Mouse (Mus musculus) heart, adult 2 months (tissue): ENCODE results near the gene Shisa8. TPM values are rescaled to one million over a fixed set of nuclear protein-coding genes. Genes with fewer than 3 reads are reported as not detected.

ENCODE experiments used
- DNase-seq, 2 experiments: peaks; one replicate each; pipeline ENCODE4 v3.0.0; 2021
- H3K27ac ChIP-seq: fragments of 200-600 bp; 2 replicates; pipeline ENCODE4 v1.8.1; 2022
- H3K27me3 ChIP-seq: fragments of 200-500 bp; 2 replicates; pipeline ENCODE4 v1.6.1; 2012; ENCODE audit warnings: mild to moderate bottlenecking, low read length, inconsistent platforms, mixed read lengths; ENCODE audit not compliant: control insufficient read depth, insufficient read depth
- H3K36me3 ChIP-seq: fragments of 200-500 bp; 2 replicates; pipeline ENCODE4 v1.6.1; 2012; ENCODE audit warnings: low read length, inconsistent platforms; ENCODE audit not compliant: control insufficient read depth, insufficient read depth
- H3K4me1 ChIP-seq: fragments of 200-500 bp; 2 replicates; pipeline ENCODE4 v1.6.1; 2011; ENCODE audit warnings: low read length; ENCODE audit not compliant: control insufficient read depth, insufficient read depth
- H3K4me3 ChIP-seq: fragments of 200-600 bp; 2 replicates; pipeline ENCODE4 v1.8.1; 2022
- H3K79me2 ChIP-seq: fragments of 200-500 bp; replicated peaks from 2 replicates; pipeline ENCODE4 v1.6.1; 2012; ENCODE audit warnings: mild to moderate bottlenecking, inconsistent platforms, low read length, moderate library complexity, mixed read lengths; ENCODE audit not compliant: control insufficient read depth, insufficient read depth
- H3K9ac ChIP-seq: fragments of 200-500 bp; 2 replicates; pipeline ENCODE4 v1.6.1; 2012; ENCODE audit warnings: low read depth, mild to moderate bottlenecking, control low read depth, inconsistent platforms, low read length, mixed read lengths
- CTCF ChIP-seq: fragments of 200-600 bp; IDR thresholded peaks from 2 replicates; pipeline ENCODE4 v1.8.1; 2022; ENCODE audit warnings: antibody characterized with exemption, mild to moderate bottlenecking, moderate library complexity
- EP300 ChIP-seq: fragments of 200-500 bp; IDR thresholded peaks from 2 replicates; pipeline ENCODE4 v1.6.1; 2011; ENCODE audit warnings: low read depth, low read length, control low read depth; ENCODE audit not compliant: insufficient read depth
- POLR2A ChIP-seq: fragments of 200-500 bp; IDR thresholded peaks from 2 replicates; pipeline ENCODE4 v1.6.1; 2011; ENCODE audit warnings: mild to moderate bottlenecking, low read depth, low read length, control low read depth; ENCODE audit not compliant: insufficient read depth
- WGBS: fragments of 180-500 bp; shearing (Covaris S2); methylation state at CpG from one replicate; pipeline ENCODE4 v1.1.7; 2018; 5-methylcytosine and 5-hydroxymethylcytosine counted together
- intact Hi-C: fragments of 180-260 bp; cut with DNase I; formaldehyde crosslinking; loops from one replicate; pipeline ENCODE4 v1.15.1; 2025
- polyA plus RNA-seq: library from polyadenylated mRNA; depleted of rRNA; stranded (reverse); fragments of >200 nt; gene quantifications from 2 replicates; pipeline ENCODE4 v1.2.3, GENCODE M21; 2012
- total RNA-seq, 2 experiments: library from RNA; stranded (reverse); gene quantifications; 2 replicates each; pipeline ENCODE4 v1.2.3; 2021

Gene Shisa8
- total and polyA plus RNA-seq, 3 experiments: 0.13 to 0.23 (median 0.21) TPM

DNA sequence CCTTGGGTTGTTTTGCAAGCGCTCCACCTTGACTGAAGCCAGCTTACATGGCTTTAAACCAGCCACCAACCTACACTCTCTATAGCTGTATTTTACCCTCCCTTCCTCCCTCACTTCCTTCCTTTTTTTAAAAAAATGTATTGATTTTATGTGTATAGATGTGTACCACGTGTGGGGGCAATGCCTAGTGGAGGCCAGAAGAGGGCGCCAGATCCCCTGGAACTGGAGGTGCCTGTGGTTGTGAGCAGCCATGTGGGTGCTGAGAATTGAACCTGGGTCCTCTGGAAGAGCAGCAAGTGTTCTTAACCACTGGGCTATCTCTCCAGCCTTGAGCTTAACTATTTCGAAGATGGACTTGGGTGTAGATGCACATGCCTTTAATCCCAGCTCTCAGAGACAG is 30.3 kb downstream of the Shisa8 start:
- peaks cover 1% of the 10 kb centered on the region; the same call in 1 of the 2 replicates for H3K4me1 ChIP-seq
- H3K27ac ChIP-seq: no peak overlapping the region

DNA sequence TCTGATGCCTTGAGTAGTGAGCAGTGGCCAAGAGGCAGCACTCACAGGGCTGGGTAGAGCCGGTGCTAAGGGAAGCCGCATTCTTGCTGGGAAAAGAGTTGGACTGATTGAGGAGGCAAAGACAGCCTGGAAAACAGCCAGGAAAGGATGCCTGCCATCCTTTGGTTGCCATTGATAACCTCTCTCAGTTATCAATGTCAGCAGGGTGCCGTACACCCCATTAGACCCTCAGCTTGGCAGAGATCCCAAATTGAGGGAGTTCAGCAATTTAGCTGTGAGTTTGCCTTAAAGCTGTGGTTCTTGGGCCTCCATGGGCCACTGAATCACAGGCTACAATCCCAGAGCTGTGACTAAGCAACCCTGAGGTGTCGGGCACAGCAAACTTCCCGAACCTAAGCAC is 31.5 kb downstream of the Shisa8 start:
- H3K4me3 ChIP-seq: no peak overlapping the region
- H3K27me3 ChIP-seq: no peaks in the 10 kb centered on the region
- DNase-seq: no peak
- no peak for TF ChIP-seq CTCF
- TF ChIP-seq POLR2A: no peak
- no peak for TF ChIP-seq EP300
- 82% methylated on average over 5 of the region's 5 CpGs for WGBS
- H3K4me1 ChIP-seq: no peaks in the 10 kb centered on the region
- H3K27ac ChIP-seq: no peak overlapping the region
- no peak overlapping the region for H3K9ac ChIP-seq
- H3K36me3 ChIP-seq: no peaks in the 10 kb centered on the region
- intact Hi-C loops: no loop called here
- no peaks in the 10 kb centered on the region for H3K79me2 ChIP-seq

More for the DNA sequence above, 30.3 kb downstream of the Shisa8 start:
- no peaks in the 10 kb centered on the region for H3K36me3 ChIP-seq
- no peak overlapping the region for H3K4me3 ChIP-seq
- H3K27me3 ChIP-seq: no peaks in the 10 kb centered on the region
- intact Hi-C loops: no loop called here
- no peak overlapping the region for H3K9ac ChIP-seq
- 94% methylated on average over 4 of the region's 4 CpGs for WGBS
- no peak for DNase-seq
- H3K79me2 ChIP-seq: no peaks in the 10 kb centered on the region
- TF ChIP-seq POLR2A: no peak
- TF ChIP-seq CTCF: peak; percentile 30

DNA sequence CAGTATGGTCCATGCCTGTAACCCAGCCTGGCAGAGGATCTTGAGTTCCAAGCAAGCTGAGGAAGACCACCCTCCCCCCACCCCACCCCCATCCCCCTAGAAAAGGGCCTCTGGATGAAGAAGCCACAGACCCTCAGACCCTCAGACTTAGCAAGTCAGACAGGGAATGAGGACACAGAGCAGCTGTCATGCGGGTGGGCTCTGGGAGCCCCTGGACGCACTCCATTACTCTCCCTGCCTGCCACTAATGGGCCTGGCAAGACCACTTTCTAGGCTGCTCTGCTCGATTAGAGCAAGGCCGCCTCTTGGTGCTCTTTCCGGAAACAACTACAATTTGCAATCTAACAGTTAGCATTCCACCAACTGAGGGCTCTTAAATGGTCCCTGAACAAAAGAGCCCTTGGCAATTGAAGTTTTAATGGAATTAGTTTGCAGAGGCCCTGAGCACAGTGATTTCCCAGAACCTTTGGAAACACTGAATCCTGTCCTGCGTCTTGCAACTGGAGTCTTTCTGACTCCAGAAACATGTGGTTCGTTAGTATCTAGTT is 34.8 kb downstream of the Shisa8 start:
- no peaks in the 10 kb centered on the region for H3K79me2 ChIP-seq
- no peaks in the 10 kb centered on the region for H3K4me1 ChIP-seq
- 95% methylated on average over 7 of the region's 7 CpGs for WGBS
- intact Hi-C loops: no loop called here
- DNase-seq: no peak
- no peak overlapping the region for H3K4me3 ChIP-seq
- TF ChIP-seq EP300 (no peak), POLR2A (no peak), CTCF (no peak)
- no peaks in the 10 kb centered on the region for H3K36me3 ChIP-seq
- H3K27me3 ChIP-seq: no peaks in the 10 kb centered on the region
- no peak overlapping the region for H3K9ac ChIP-seq
- H3K27ac ChIP-seq: no peak overlapping the region

DNA sequence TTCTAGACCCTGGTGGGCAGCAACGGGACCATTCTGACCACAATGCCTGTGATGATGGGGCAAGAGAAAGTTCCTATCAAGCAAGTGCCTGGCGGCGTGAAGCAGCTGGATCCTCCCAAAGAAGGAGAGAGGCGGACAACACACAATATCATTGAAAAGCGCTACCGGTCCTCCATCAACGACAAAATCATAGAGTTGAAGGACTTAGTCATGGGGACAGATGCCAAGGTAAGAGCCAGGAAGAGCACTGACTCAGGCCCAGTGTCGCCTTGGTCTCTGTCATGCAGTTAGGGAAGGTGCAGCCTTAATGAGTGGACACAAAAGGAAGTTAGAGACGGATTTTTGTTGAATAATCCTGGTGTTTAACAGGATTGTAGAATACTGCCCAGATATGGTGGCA is 37.5 kb downstream of the Shisa8 start:
- no peak for TF ChIP-seq POLR2A
- TF ChIP-seq CTCF: no peak
- TF ChIP-seq EP300: no peak
- no peaks in the 10 kb centered on the region for H3K4me1 ChIP-seq

DNA sequence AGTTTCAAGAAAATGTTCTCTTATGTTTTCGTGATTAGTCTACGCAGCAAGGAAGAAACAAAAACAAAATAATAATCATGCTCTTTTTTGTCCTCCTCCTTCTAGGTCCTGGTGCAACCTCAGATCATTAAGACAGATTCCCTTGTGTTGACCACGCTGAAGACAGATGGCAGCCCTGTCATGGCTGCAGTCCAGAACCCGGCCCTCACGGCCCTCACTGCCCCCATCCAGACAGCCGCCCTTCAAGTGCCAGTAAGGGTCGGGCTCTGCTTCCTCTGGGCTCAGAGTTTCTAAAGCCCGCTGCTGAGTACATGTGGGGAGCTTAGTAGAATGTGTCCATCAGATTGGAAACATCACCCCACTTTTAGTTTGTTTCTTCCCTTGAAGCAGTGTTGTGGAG is 40.0 kb downstream of the Shisa8 start:
- H3K27ac ChIP-seq: no peak overlapping the region
- TF ChIP-seq EP300 (no peak), POLR2A (no peak), CTCF (no peak)
- H3K4me3 ChIP-seq: no peak overlapping the region
- no peaks in the 10 kb centered on the region for H3K36me3 ChIP-seq
- 81% methylated on average over 8 of the region's 8 CpGs for WGBS
- DNase-seq: no peak
- no peaks in the 10 kb centered on the region; the same call in 1 of the 2 replicates for H3K79me2 ChIP-seq
- no peaks in the 10 kb centered on the region for H3K4me1 ChIP-seq
- intact Hi-C loops: no loop called here
- no peaks in the 10 kb centered on the region for H3K27me3 ChIP-seq
- H3K9ac ChIP-seq: no peak overlapping the region

More for the DNA sequence above, 37.5 kb downstream of the Shisa8 start:
- H3K27me3 ChIP-seq: no peaks in the 10 kb centered on the region
- no peaks in the 10 kb centered on the region for H3K79me2 ChIP-seq
- H3K4me3 ChIP-seq: no peak overlapping the region
- intact Hi-C loops: no loop called here
- no peaks in the 10 kb centered on the region for H3K36me3 ChIP-seq
- WGBS: 90% methylated on average over 9 of the region's 9 CpGs
- no peak overlapping the region for H3K27ac ChIP-seq
- no peak for DNase-seq
- H3K9ac ChIP-seq: no peak overlapping the region

DNA sequence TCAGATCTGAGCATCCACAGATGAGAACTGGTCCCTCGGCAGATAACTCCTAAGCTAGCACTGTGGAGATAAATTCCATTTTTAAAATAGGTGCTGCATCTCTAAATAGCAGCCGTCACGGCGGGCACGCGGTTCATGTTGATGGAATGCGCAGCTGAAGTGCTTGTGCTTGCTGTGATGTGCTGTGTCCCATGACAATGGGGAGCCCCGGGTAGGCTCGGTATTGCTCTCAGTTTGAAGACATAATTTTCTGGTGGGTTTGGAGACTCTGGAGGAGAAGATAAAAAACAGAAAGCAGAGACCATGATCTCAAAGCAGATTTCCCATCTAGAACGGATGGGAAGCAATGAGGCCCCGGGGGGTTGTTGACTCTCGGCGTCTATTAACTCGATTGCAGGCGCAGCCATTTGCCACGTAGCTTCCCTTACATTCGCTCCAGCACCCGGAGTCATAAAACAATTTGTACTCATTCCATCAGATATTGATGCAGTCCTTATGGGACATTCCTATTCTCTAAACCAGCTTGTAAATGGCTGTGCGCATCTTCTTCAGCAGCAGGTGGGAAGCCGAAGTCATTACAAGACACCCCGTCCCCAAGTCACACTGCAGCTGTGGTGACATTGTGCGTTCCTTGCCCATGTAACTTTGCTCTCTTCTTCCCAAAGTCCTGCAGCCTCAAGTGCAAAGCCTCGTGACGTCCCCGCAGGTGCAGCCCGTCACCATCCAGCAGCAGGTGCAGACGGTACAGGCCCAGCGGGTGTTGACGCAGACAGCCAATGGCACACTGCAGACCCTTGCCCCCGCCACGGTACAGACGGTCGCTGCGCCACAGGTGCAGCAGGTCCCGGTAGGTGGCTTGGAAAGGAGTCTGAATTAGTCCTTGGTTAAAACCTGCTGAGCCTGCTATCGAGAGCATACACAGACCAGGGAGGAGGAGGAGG is 41.9 kb downstream of the Shisa8 start:
- intact Hi-C loops: no loop called here
- no peak overlapping the region for H3K9ac ChIP-seq
- WGBS: 82% methylated on average over 36 of the region's 36 CpGs
- H3K4me1 ChIP-seq: peaks cover 3% of the 10 kb centered on the region
- H3K4me3 ChIP-seq: no peak overlapping the region
- H3K79me2 ChIP-seq: peaks cover 2% of the 10 kb centered on the region; the same call in 1 of the 2 replicates
- no peak overlapping the region for H3K27ac ChIP-seq
- no peaks in the 10 kb centered on the region for H3K36me3 ChIP-seq
- TF ChIP-seq EP300 (no peak), CTCF (no peak), POLR2A (no peak)
- no peaks in the 10 kb centered on the region for H3K27me3 ChIP-seq
- DNase-seq: peak in 1 of 2 experiments; percentile 23
